8 mouse cellular contexts compared by ENCODE assay signal in genomic region chr1:138843361-138844091, GRCm38 (mm10). TPM values are rescaled to one million over a fixed set of nuclear protein-coding genes. Genes with fewer than 3 reads are reported as not detected.
DNase-seq lines count a peak whose midpoint lies in the region; ATAC-seq and TF ChIP-seq lines count a peak whose summit lies in the region.

No protein-coding gene starts in this region.

- H3K9ac ChIP-seq in forebrain, postnatal 0 days, result peak overlapping the region; percentile 22; the same call in 1 of the 2 replicates
- peak overlapping the region; percentile 35; the same call in 1 of the 2 replicates for H3K9ac ChIP-seq in limb, embryonic 15.5 days
- no peak overlapping the region for H3K9ac ChIP-seq in neural tube, embryonic 14.5 days (replicated peaks; ENCODE audit: low read depth, low read length)

- TF ChIP-seq CTCF in layer of hippocampus, adult 2 months (conservative IDR thresholded peaks at IDR 0.05), result no peak
- TF ChIP-seq CTCF in forebrain, postnatal 0 days (IDR thresholded peaks at IDR 0.05; ENCODE audit: low read depth), result no peak

- peak overlapping the region; percentile 88; the same call in 1 of the 2 replicates for H3K27ac ChIP-seq in layer of hippocampus, adult 2 months
- peak overlapping the region; percentile 45; the same call in 1 of the 2 replicates for H3K27ac ChIP-seq in forebrain, postnatal 0 days (ENCODE audit: low read depth, low read length)
- H3K27ac ChIP-seq in limb, embryonic 15.5 days, result peak overlapping the region; percentile 54; the same call in 1 of the 2 replicates
- no peak overlapping the region for H3K27ac ChIP-seq in neural tube, embryonic 14.5 days (ENCODE audit: low read depth, low read length)

- H3K27me3 ChIP-seq in forebrain, postnatal 0 days (ENCODE audit: insufficient read depth, low read length), result peaks cover 45% of the 10 kb centered on the region
- peaks cover 52% of the 10 kb centered on the region for H3K27me3 ChIP-seq in limb, embryonic 15.5 days
- H3K27me3 ChIP-seq in neural tube, embryonic 14.5 days (ENCODE audit: control insufficient read depth, insufficient read depth, low read length), result peaks cover 46% of the 10 kb centered on the region

- DNase-seq in layer of hippocampus, adult 2 months (ENCODE audit: low spot score in 2 of 2), result no peak
- DNase-seq in layer of hippocampus, postnatal 14 days (ENCODE audit: low spot score in 2 of 2), result no peak
- DNase-seq in Muller cell, postnatal 12 days (ENCODE audit: inconsistent ontology term), result peak; percentile 62
- DNase-seq in forebrain, postnatal 0 days, result peak; percentile 63
- DNase-seq in cerebellum, adult 9-10 months, result no peak
- DNase-seq in frontal cortex, postnatal 25 days (ENCODE audit: low spot score in 2 of 2), result no peak

- H3K9me3 ChIP-seq in forebrain, postnatal 0 days (ENCODE audit: low read length), result no peaks in the 10 kb centered on the region
- H3K9me3 ChIP-seq in limb, embryonic 15.5 days, result no peaks in the 10 kb centered on the region
- H3K9me3 ChIP-seq in neural tube, embryonic 14.5 days (ENCODE audit: control insufficient read depth, low read length), result no peaks in the 10 kb centered on the region

- H3K4me2 ChIP-seq in forebrain, postnatal 0 days (ENCODE audit: low read depth), result peak overlapping the region; percentile 50
- H3K4me2 ChIP-seq in limb, embryonic 15.5 days, result peak overlapping the region; percentile 68
- peak overlapping the region; percentile 37; the same call in 1 of the 2 replicates for H3K4me2 ChIP-seq in neural tube, embryonic 14.5 days (ENCODE audit: low read depth, low read length)

- peaks cover 10% of the 10 kb centered on the region for H3K4me1 ChIP-seq in forebrain, postnatal 0 days (ENCODE audit: insufficient read depth)
- peaks cover 46% of the 10 kb centered on the region for H3K4me1 ChIP-seq in limb, embryonic 15.5 days
- 0 out of 2 replicates have a peak, but pooled peaks cover 2% of the 10 kb centered on the region for H3K4me1 ChIP-seq in neural tube, embryonic 14.5 days (ENCODE audit: control insufficient read depth, insufficient read depth, low read length)

- 1% methylated on average over 35 of the region's 35 CpGs for WGBS in forebrain, postnatal 0 days
- 1% methylated on average over 35 of the region's 35 CpGs for WGBS in limb, embryonic 15.5 days
- under 1% methylated on average over 35 of the region's 35 CpGs for WGBS in neural tube, embryonic 14.5 days

- H3K36me3 ChIP-seq in forebrain, postnatal 0 days (ENCODE audit: insufficient read depth), result no peaks in the 10 kb centered on the region
- no peaks in the 10 kb centered on the region for H3K36me3 ChIP-seq in limb, embryonic 15.5 days
- no peaks in the 10 kb centered on the region for H3K36me3 ChIP-seq in neural tube, embryonic 14.5 days (ENCODE audit: control insufficient read depth, insufficient read depth, low read length)

- peak; percentile 17; the same call in 1 of the 2 replicates for ATAC-seq in forebrain, postnatal 0 days
- no peak for ATAC-seq in limb, embryonic 15.5 days (ENCODE audit: insufficient number of reproducible peaks, low FRiP score, low TSS enrichment, low read depth)
- peak; percentile 9; the same call in 1 of the 2 replicates for ATAC-seq in neural tube, embryonic 14.5 days (ENCODE audit: low read depth)

- H3K4me3 ChIP-seq in layer of hippocampus, adult 2 months, result peak overlapping the region; percentile 53
- peak overlapping the region; percentile 35 for H3K4me3 ChIP-seq in forebrain, postnatal 0 days (ENCODE audit: low read depth, low read length)
- peak overlapping the region; percentile 45 for H3K4me3 ChIP-seq in limb, embryonic 15.5 days
- peak overlapping the region; percentile 5; the same call in 1 of the 2 replicates for H3K4me3 ChIP-seq in neural tube, embryonic 14.5 days (ENCODE audit: low read depth, low read length)

RNA-seq across cellular contexts. Expression of gene Lhx9, which starts 4.9 kb away (rescaled TPM):
- 10 to 100 TPM; 16.5 to 17.4 TPM for total RNA-seq in layer of hippocampus, adult 2 months (2021)
- 10 to 100 TPM; 13.5 to 15.1 TPM for total RNA-seq in layer of hippocampus, postnatal 14 days (2021)
- 19.1 and 30.9 TPM in 2 replicates for total RNA-seq in forebrain, postnatal 0 days (2014; rRNA removed)
- 6.4 and 26.8 TPM in 2 replicates for polyA plus RNA-seq in forebrain, postnatal 0 days (2015; fragmentation: Nextera tagmentation; extraction: Ambion mirVana)
- polyA plus RNA-seq in limb, embryonic 15.5 days (2015; fragmentation: Nextera tagmentation; extraction: Ambion mirVana), result 11.7 and 13.5 TPM in 2 replicates
- polyA plus RNA-seq in neural tube, embryonic 14.5 days (2014; fragmentation: Nextera tagmentation; extraction: Ambion mirVana), result 4.9 and 6.1 TPM in 2 replicates

RNA-seq across cellular contexts. Expression of gene 2310009B15Rik, which starts 13.1 kb away (rescaled TPM):
- total RNA-seq in layer of hippocampus, adult 2 months (2021), result 10 to 100 TPM; 23.1 to 24.7 TPM
- 10 to 100 TPM; 19.9 to 24.3 TPM for total RNA-seq in layer of hippocampus, postnatal 14 days (2021)
- 33.0 and 37.4 TPM in 2 replicates for total RNA-seq in forebrain, postnatal 0 days (2014; rRNA removed)
- polyA plus RNA-seq in forebrain, postnatal 0 days (2015; fragmentation: Nextera tagmentation; extraction: Ambion mirVana), result 41.9 and 45.8 TPM in 2 replicates
- polyA plus RNA-seq in limb, embryonic 15.5 days (2015; fragmentation: Nextera tagmentation; extraction: Ambion mirVana), result 32.4 and 38.0 TPM in 2 replicates
- 32.7 and 34.3 TPM in 2 replicates for polyA plus RNA-seq in neural tube, embryonic 14.5 days (2014; fragmentation: Nextera tagmentation; extraction: Ambion mirVana)

Comparison
In these comparisons a context has a peak if more than half of its experiments do, and no peak if none do; other contexts are left out.
1. DNase-seq: peak in Muller cell, postnatal 12 days (single experiment) and forebrain, postnatal 0 days (single experiment); none in layer of hippocampus, adult 2 months (0 of 2), layer of hippocampus, postnatal 14 days (0 of 2), cerebellum, adult 9-10 months (single experiment) and frontal cortex, postnatal 25 days (0 of 2).
2. Peak in every context shown above with its lines, with median percentiles within 50 percentile points of each other: H3K4me3 ChIP-seq and H3K4me2 ChIP-seq.